Mouse (Mus musculus): ENCODE results near the gene Me1.

Gene Me1

GRCm38 (mm10) chr9:86534071-86534470 is 161.7 kb downstream of the Me1 start:
- DNase-seq (ENCODE audit: low read depth) = no peak

All from NIH3T3 (cell line).